Comparison of ENCODE assay signal across 27 mouse cellular contexts in genomic region chr17:14562191-14562590, GRCm38 (mm10).
"Had no signal": no experiment of that assay in that cellular context is flagged by ENCODE, and none has a peak within 500 bp of the region (broad histone marks: within the 10 kb centered on the region; RNA-seq: fewer than 3 reads in every experiment).

No protein-coding gene starts in this region.

- H3K27me3 ChIP-seq: embryonic facial prominence, embryonic 12.5 days; embryonic facial prominence, embryonic 13.5 days; embryonic facial prominence, embryonic 15.5 days; forebrain, embryonic 12.5 days; forebrain, embryonic 13.5 days; forebrain, embryonic 15.5 days had no signal

- H3K36me3 ChIP-seq: embryonic facial prominence, embryonic 10.5 days; embryonic facial prominence, embryonic 12.5 days; embryonic facial prominence, embryonic 13.5 days; embryonic facial prominence, embryonic 15.5 days; forebrain, embryonic 10.5 days; forebrain, embryonic 12.5 days; forebrain, embryonic 15.5 days had no signal

- H3K4me3 ChIP-seq: embryonic facial prominence, embryonic 10.5 days; embryonic facial prominence, embryonic 12.5 days; embryonic facial prominence, embryonic 13.5 days; embryonic facial prominence, embryonic 15.5 days; erythroblast, embryonic 14.5 days; forebrain, embryonic 10.5 days; forebrain, embryonic 12.5 days; forebrain, embryonic 13.5 days; forebrain, embryonic 15.5 days; gastrocnemius, adult 2 months; heart, adult 2 months had no signal

- H3K9ac ChIP-seq: embryonic facial prominence, embryonic 12.5 days; embryonic facial prominence, embryonic 13.5 days; embryonic facial prominence, embryonic 15.5 days; forebrain, embryonic 12.5 days; forebrain, embryonic 13.5 days; forebrain, embryonic 15.5 days; forebrain, postnatal 0 days had no signal

- ATAC-seq: forebrain, embryonic 13.5 days; forebrain, embryonic 14.5 days; forebrain, embryonic 15.5 days; forebrain, embryonic 16.5 days; forebrain, postnatal 0 days had no signal

- H3K4me2 ChIP-seq: embryonic facial prominence, embryonic 12.5 days; embryonic facial prominence, embryonic 13.5 days; embryonic facial prominence, embryonic 15.5 days; forebrain, embryonic 12.5 days; forebrain, embryonic 13.5 days; forebrain, embryonic 15.5 days had no signal

- H3K27ac ChIP-seq: embryonic facial prominence, embryonic 10.5 days; embryonic facial prominence, embryonic 12.5 days; embryonic facial prominence, embryonic 13.5 days; embryonic facial prominence, embryonic 15.5 days; forebrain, embryonic 10.5 days; forebrain, embryonic 12.5 days; forebrain, embryonic 13.5 days; forebrain, embryonic 15.5 days; gastrocnemius, adult 2 months; heart, adult 2 months had no signal

- DNase-seq: cerebellum, adult 2 months; cerebellum, adult 8-10 months; cerebellum, adult 9-10 months; cerebellum, adult 9-11 months; cerebellum, postnatal 10 days; cerebellum, postnatal 14 days; cerebellum, postnatal 25 days; cerebellum, postnatal 36 days; embryo, embryonic 11 days; forebrain, postnatal 0 days; gastrocnemius, adult 2 months; gastrocnemius, postnatal 10 days; gastrocnemius, postnatal 14 days; gastrocnemius, postnatal 25 days; gastrocnemius, postnatal 36 days; heart, adult 2 months had no signal

- H3K9me3 ChIP-seq: embryonic facial prominence, embryonic 10.5 days; embryonic facial prominence, embryonic 12.5 days; embryonic facial prominence, embryonic 13.5 days; embryonic facial prominence, embryonic 15.5 days; forebrain, embryonic 10.5 days; forebrain, embryonic 12.5 days; forebrain, embryonic 13.5 days; forebrain, embryonic 15.5 days had no signal

- H3K4me1 ChIP-seq: embryonic facial prominence, embryonic 10.5 days; embryonic facial prominence, embryonic 12.5 days; embryonic facial prominence, embryonic 13.5 days; embryonic facial prominence, embryonic 15.5 days; forebrain, embryonic 10.5 days; forebrain, embryonic 12.5 days; forebrain, embryonic 13.5 days; forebrain, embryonic 15.5 days had no signal
